Mouse (Mus musculus) 416B (cell line): ENCODE measurements around the gene Nyap1.
"Not testable (repeated sequence)": the region's sequence is repeated elsewhere in the genome, so short reads cannot be mapped to it uniquely, and the experiment has no call there.

ENCODE experiments used
- DNase-seq: peaks from one replicate; pipeline ENCODE4 v3.0.0; 2011; ENCODE audit warnings: low read depth

Gene Nyap1

GRCm38 (mm10) chr5:137768475-137768874 is 27.1 kb upstream of the Nyap1 start:
- no peak for DNase-seq

DNA sequence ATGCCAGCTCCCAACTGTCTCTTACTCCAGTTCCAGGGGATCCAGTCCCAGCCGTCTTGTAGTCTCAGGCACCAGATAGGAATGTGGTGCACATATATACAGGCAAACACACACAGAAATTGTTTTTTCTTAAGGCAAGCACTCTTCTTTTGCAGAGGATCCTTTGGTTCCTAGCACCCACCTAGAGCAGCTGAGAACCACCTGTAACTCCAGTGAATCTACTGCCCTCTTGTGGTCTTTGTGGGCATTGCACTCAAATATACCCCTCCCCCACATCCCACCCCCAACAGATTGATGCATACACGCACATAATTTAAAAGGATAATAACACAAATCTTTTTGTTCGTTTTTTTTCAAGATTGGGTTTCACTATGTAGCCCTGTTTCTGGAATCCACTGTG is 24.9 kb upstream of the Nyap1 start:
- DNase-seq: peak; percentile 59

GRCm38 (mm10) chr5:137764609-137765340 is 23.4 kb upstream of the Nyap1 start:
- no peak for DNase-seq

GRCm38 (mm10) chr5:137759971-137760412 is 18.6 kb upstream of the Nyap1 start:
- peak; percentile 91 for DNase-seq

- no peak for DNase-seq
These were observed 17.6 kb upstream of the Nyap1 start for GRCm38 (mm10) chr5:137758921-137759534.

DNA sequence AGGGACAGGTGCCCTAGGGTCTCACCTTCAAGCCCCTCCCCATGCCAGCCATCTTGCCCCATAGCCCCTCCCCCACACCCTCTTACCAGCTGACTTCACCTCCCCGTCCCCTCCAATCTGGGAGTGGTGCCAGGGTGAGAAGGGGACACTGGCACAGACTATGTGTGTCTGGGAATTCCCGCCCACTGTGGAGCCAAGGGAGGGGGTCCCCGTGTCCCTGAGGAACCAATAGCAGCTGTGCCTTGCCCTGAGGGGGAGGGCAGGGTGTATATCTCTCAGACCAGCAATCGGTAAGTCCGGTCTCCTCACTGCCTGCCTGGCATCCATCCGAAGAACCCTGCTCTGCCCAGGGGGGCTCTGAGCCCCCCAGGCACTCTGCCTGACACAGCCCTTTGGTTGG is 16.5 kb upstream of the Nyap1 start:
- DNase-seq: no peak

- DNase-seq: peak; percentile 79
These were observed 15.7 kb upstream of the Nyap1 start for GRCm38 (mm10) chr5:137756882-137757661.

DNA sequence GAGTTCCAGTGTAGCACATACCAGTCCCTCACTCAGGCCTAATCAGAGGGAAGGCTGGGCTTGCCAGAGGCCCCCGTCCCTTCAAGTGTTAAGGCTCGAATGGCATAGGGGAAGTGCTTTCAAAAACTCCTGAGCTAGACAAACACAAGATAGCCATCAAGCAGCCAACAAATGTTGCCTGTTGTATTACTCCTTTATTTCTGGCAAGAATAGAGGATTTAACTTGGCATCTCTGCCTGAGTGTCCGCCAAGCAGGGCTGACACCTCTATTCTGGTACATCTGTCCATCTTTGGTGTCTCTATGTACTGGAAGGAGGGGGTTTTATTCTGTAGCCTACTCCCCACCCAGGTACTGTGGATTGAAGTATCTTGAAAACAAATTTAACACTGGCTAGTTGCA is 14.7 kb upstream of the Nyap1 start:
- DNase-seq: no peak

GRCm38 (mm10) chr5:137755425-137755824 is 14.0 kb upstream of the Nyap1 start:
- no peak for DNase-seq

GRCm38 (mm10) chr5:137753111-137753832 is 11.9 kb upstream of the Nyap1 start:
- DNase-seq: no peak

- DNase-seq: no peak
These were observed 10.6 kb upstream of the Nyap1 start for GRCm38 (mm10) chr5:137751988-137752387.

GRCm38 (mm10) chr5:137751221-137751887 is 9.9 kb upstream of the Nyap1 start:
- no peak for DNase-seq

DNA sequence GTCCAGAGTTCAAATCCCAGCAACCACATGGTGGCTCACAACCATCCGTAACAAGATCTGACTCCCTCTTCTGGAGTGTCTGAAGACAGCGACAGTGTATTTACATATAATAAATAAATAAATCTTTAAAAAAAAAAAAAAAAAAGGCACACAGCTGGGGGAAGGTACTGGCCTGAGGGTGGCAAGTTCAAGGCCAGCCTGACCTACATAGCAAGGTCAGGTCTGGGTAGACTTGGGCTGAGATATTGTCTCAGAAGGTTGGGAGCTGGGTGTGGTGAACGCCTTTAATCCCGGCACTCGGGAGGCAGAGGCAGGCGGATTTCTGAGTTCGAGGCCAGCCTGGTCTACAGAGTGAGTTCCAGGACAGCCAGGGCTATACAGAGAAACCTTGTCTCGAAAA is 8.8 kb upstream of the Nyap1 start:
- DNase-seq: not testable (repeated sequence)

DNA sequence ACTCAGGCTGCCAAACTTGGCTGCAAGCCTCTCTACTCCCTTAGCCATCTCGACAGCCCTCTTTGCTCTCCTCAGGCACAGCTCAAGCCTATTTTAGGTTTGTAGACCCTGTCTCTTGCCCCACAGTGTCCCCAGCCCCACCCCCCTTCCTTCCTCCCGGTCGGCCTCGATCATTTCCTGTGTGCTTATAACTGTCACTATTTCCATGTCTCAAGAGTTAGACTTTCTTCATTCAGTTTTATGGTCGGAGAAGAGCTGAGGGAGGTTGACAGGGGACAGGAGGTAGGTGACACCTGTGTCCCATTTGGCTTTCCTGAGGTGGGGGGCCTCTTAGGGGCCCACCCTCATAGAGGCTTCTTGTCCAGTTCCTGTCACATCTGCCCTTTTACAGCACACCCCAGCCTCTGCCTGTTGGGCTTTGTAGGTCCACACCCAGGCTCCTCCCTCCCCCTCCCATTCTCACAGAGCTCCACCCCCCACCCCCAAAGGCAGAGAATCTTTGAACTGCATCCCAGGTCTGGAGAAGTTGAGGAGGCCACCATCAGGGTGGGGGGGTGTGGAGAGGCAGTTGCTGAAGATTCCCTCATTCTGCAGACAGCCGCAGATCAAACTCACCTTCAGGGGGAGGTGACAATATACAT is 7.9 kb upstream of the Nyap1 start:
- DNase-seq: peak; percentile 83

GRCm38 (mm10) chr5:137748130-137748770 is 6.8 kb upstream of the Nyap1 start:
- DNase-seq: peak; percentile 87

- DNase-seq: peak; percentile 70
These were observed 6.0 kb upstream of the Nyap1 start for GRCm38 (mm10) chr5:137747326-137747961.

DNA sequence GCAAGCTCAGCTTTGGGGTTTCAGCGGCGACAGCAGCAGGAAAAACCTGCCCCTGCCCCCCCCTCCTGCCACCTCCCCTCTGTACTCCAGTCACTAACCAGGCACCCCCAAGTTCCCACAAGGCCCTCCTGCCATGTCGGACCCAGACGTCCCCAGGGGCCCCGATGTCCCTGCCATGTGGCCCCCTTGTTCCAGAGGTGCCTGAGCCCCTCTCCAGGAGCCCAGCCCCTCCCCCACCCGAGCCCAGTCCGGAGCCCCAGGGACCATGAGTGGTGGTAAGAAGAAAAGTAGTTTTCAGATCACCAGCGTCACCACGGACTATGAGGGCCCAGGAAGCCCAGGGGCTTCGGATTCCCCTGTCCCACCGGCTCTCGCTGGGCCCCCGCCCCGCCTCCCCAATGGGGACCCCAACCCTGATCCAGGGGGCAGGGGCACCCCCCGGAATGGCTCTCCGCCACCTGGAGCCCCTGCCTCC is 5.5 kb upstream of the Nyap1 start:
- no peak for DNase-seq

GRCm38 (mm10) chr5:137746282-137746850 is 5.0 kb upstream of the Nyap1 start:
- DNase-seq: peak; percentile 81
